Mouse (Mus musculus) MEL (cell line): Measurements from ENCODE around the gene Kctd5. TPM values are rescaled to one million over a fixed set of nuclear protein-coding genes. Genes with fewer than 3 reads are reported as not detected.

Experiments used
- DNase-seq: peaks from one replicate; pipeline ENCODE4 v3.0.0; 2011; ENCODE audit warnings: low read depth, low spot score
- H3K27ac ChIP-seq: 2 replicates; pipeline ENCODE4 v1.5.1; 2012; ENCODE audit warnings: low read depth, mild to moderate bottlenecking, control low read depth, low read length, moderate library complexity; ENCODE audit not compliant: control insufficient read depth
- H3K27me3 ChIP-seq, 2 experiments: fragments of 150-350 bp in 1 of 2; sonication (generic) in 1 of 2; 2 replicates each; pipeline ENCODE4 v1.6.1; 2012; ENCODE audit warnings: low read length in 2 of 2, mild to moderate bottlenecking in 2 of 2, improper control_type of control experiment in 1 of 2, moderate library complexity in 1 of 2; ENCODE audit not compliant: insufficient read depth in 2 of 2, control insufficient read depth in 1 of 2
- H3K36me3 ChIP-seq, 2 experiments: 2 replicates each; pipeline ENCODE4 v1.6.1; 2012 to 2014; ENCODE audit warnings: low read length in 2 of 2, improper control_type of control experiment in 1 of 2, inconsistent platforms in 1 of 2, mild to moderate bottlenecking in 1 of 2; ENCODE audit not compliant: insufficient read depth in 2 of 2, control insufficient read depth in 1 of 2
- H3K4me1 ChIP-seq, 2 experiments: fragments of 150-350 bp in 1 of 2; sonication (generic) in 1 of 2; 2 replicates each; pipeline ENCODE4 v1.6.1; 2012; ENCODE audit warnings: low read length in 2 of 2, improper control_type of control experiment in 1 of 2, mild to moderate bottlenecking in 1 of 2; ENCODE audit not compliant: insufficient read depth in 2 of 2, control insufficient read depth in 1 of 2
- H3K4me3 ChIP-seq, 2 experiments: fragments of 150-350 bp in 1 of 2; sonication (generic) in 1 of 2; 2 replicates each; pipeline ENCODE4 v1.5.1; 2012; ENCODE audit warnings: low read depth in 2 of 2, low read length in 2 of 2, mild to moderate bottlenecking in 2 of 2, moderate library complexity in 2 of 2, control low read depth in 1 of 2, improper control_type of control experiment in 1 of 2; ENCODE audit not compliant: control insufficient read depth in 1 of 2, insufficient read depth in 1 of 2
- H3K79me2 ChIP-seq: 2 replicates; pipeline ENCODE4 v1.6.1; 2012; ENCODE audit warnings: mild to moderate bottlenecking, low read length, moderate library complexity; ENCODE audit not compliant: control insufficient read depth, poor library complexity, insufficient read depth
- H3K9ac ChIP-seq: 2 replicates; pipeline ENCODE4 v1.6.1; 2012; ENCODE audit warnings: low read depth, mild to moderate bottlenecking, control low read depth, low read length, moderate library complexity; ENCODE audit not compliant: control insufficient read depth, poor library complexity, severe bottlenecking
- H3K9me3 ChIP-seq: fragments of 150-350 bp; sonication (generic); replicated peaks from 2 replicates; pipeline ENCODE4 v1.6.1; 2012; ENCODE audit warnings: mild to moderate bottlenecking, low read length, improper control_type of control experiment, moderate library complexity; ENCODE audit not compliant: insufficient read depth
- E2F4 ChIP-seq: IDR thresholded peaks from 2 replicates; pipeline ENCODE4 v1.6.1; 2011; ENCODE audit warnings: low read depth, low read length, improper control_type of control experiment, borderline replicate concordance
- EP300 ChIP-seq, 2 experiments: IDR thresholded peaks; 2 replicates each; pipeline ENCODE4 v1.6.1; 2011; ENCODE audit warnings: improper control_type of control experiment in 2 of 2, low read length in 2 of 2, low read depth in 1 of 2, mild to moderate bottlenecking in 1 of 2
- ETS1 ChIP-seq: IDR thresholded peaks from 2 replicates; pipeline ENCODE4 v1.6.1; 2012; ENCODE audit warnings: low read depth, mild to moderate bottlenecking, inconsistent platforms, low read length, improper control_type of control experiment, moderate library complexity
- GABPA ChIP-seq: IDR thresholded peaks from 2 replicates; pipeline ENCODE4 v1.6.1; 2012; ENCODE audit warnings: low read depth, mild to moderate bottlenecking, inconsistent platforms, low read length, improper control_type of control experiment, moderate library complexity
- GATA1 ChIP-seq: IDR thresholded peaks from 2 replicates; pipeline ENCODE4 v1.6.1; 2011; ENCODE audit warnings: low read depth, low read length, improper control_type of control experiment
- HCFC1 ChIP-seq: IDR thresholded peaks from 2 replicates; pipeline ENCODE4 v1.6.1; 2012; ENCODE audit warnings: low read depth, mild to moderate bottlenecking, inconsistent platforms, low read length, improper control_type of control experiment, moderate library complexity
- KAT2A ChIP-seq: conservative IDR thresholded peaks from 2 replicates; pipeline ENCODE4 v1.6.1; 2012; ENCODE audit warnings: low read depth, low read length, improper control_type of control experiment, inconsistent platforms
- MAX ChIP-seq: IDR thresholded peaks from 2 replicates; pipeline ENCODE4 v1.6.1; 2011; ENCODE audit warnings: low read length, improper control_type of control experiment
- MXI1 ChIP-seq: IDR thresholded peaks from 2 replicates; pipeline ENCODE4 v1.6.1; 2011; ENCODE audit warnings: mild to moderate bottlenecking, low read depth, low read length, improper control_type of control experiment
- MYC ChIP-seq: IDR thresholded peaks from 2 replicates; pipeline ENCODE4 v1.6.1; 2011; ENCODE audit warnings: low read depth, mild to moderate bottlenecking, low read length, improper control_type of control experiment, moderate library complexity
- POLR2A ChIP-seq, 2 experiments: IDR thresholded peaks; 2 replicates each; pipeline ENCODE4 v1.6.1; 2011 to 2012; ENCODE audit warnings: low read length in 2 of 2, mild to moderate bottlenecking in 2 of 2, control low read depth in 1 of 2, improper control_type of control experiment in 1 of 2, low read depth in 1 of 2, moderate library complexity in 1 of 2; ENCODE audit not compliant: control insufficient read depth in 1 of 2, insufficient read depth in 1 of 2, poor library complexity in 1 of 2
- RCOR1 ChIP-seq: IDR thresholded peaks from 2 replicates; pipeline ENCODE4 v1.6.1; 2012; ENCODE audit warnings: low read depth, mild to moderate bottlenecking, inconsistent platforms, low read length, improper control_type of control experiment
- SIN3A ChIP-seq: IDR thresholded peaks from 2 replicates; pipeline ENCODE4 v1.6.1; 2012; ENCODE audit warnings: low read length, improper control_type of control experiment, inconsistent platforms
- TAL1 ChIP-seq: IDR thresholded peaks from 2 replicates; pipeline ENCODE4 v1.6.1; 2012; ENCODE audit warnings: mild to moderate bottlenecking, inconsistent platforms, low read length, moderate library complexity, mixed read lengths
- TBP ChIP-seq: IDR thresholded peaks from 2 replicates; pipeline ENCODE4 v1.8.0; 2011; ENCODE audit warnings: low read depth, low read length, improper control_type of control experiment
- TCF12 ChIP-seq: IDR thresholded peaks from 2 replicates; pipeline ENCODE4 v1.6.1; 2014; ENCODE audit warnings: low read depth, mild to moderate bottlenecking, inconsistent platforms, low read length, improper control_type of control experiment, moderate library complexity
- USF1 ChIP-seq: IDR thresholded peaks from 2 replicates; pipeline ENCODE4 v1.6.1; 2014; ENCODE audit warnings: low read depth, mild to moderate bottlenecking, inconsistent platforms, low read length, improper control_type of control experiment, moderate library complexity
- USF2 ChIP-seq, 2 experiments: IDR thresholded peaks; 2 replicates each; pipeline ENCODE4 v1.6.1; 2011 to 2012; ENCODE audit warnings: improper control_type of control experiment in 2 of 2, low read length in 2 of 2, borderline replicate concordance in 1 of 2, inconsistent platforms in 1 of 2, low read depth in 1 of 2, mild to moderate bottlenecking in 1 of 2; ENCODE audit not compliant: insufficient read depth in 1 of 2
- ZC3H11A ChIP-seq: IDR thresholded peaks from 2 replicates; pipeline ENCODE4 v1.6.1; 2012; ENCODE audit warnings: low read depth, mild to moderate bottlenecking, inconsistent platforms, low read length, improper control_type of control experiment
- ZKSCAN1 ChIP-seq: IDR thresholded peaks from 2 replicates; pipeline ENCODE4 v1.6.1; 2012; ENCODE audit warnings: low read depth, mild to moderate bottlenecking, inconsistent platforms, low read length, improper control_type of control experiment, moderate library complexity
- polyA plus RNA-seq, 2 experiments: library from polyadenylated mRNA; stranded (reverse) in 1 of 2; unstranded in 1 of 2; fragments of >175 nt in 1 of 2; fragments of >200 nt in 1 of 2; gene quantifications; 2 replicates each; pipeline versions ENCODE4 v1.2.1 to v1.2.4; 2012; ENCODE audit warnings: low replicate concordance in 2 of 2, low read depth in 1 of 2; ENCODE audit not compliant: insufficient read length in 2 of 2, insufficient read depth in 1 of 2, missing spikeins in 1 of 2
- total RNA-seq: library from RNA; depleted of rRNA; stranded (reverse); fragments of 300-350 nt; gene quantifications from 2 replicates; pipeline ENCODE4 v1.2.3, GENCODE M21; 2012

The Kctd5 gene
- total and polyA plus RNA-seq, 3 experiments: 20.2 to 33.2 TPM; not detected in 1

- TF ChIP-seq USF1 (no peak), KAT2A (no peak), SIN3A (no peak), MYC (no peak), MAX (no peak), USF2 (IDR thresholded peaks at IDR 0.05; ENCODE audit: borderline replicate concordance in 1 of 2, insufficient read depth in 1 of 2, low read depth in 1 of 2, low read length in 2 of 2) (no peak), TBP (no peak), ZKSCAN1 (no peak), GATA1 (no peak), E2F4 (no peak), RCOR1 (no peak), MXI1 (no peak), ETS1 (no peak), HCFC1 (no peak), POLR2A (IDR thresholded peaks at IDR 0.05; ENCODE audit: control insufficient read depth in 1 of 2, insufficient read depth in 1 of 2, low read depth in 1 of 2, low read length in 2 of 2, poor library complexity in 1 of 2) (no peak)
- Histone ChIP-seq H3K9ac (no peak overlapping the region), H3K79me2 (no peaks in the 10 kb centered on the region), H3K9me3 (no peaks in the 10 kb centered on the region), H3K27me3 (no peaks in the 10 kb centered on the region; a peak in 1 of 4 replicates), H3K4me3 (no peak overlapping the region), H3K4me1 (no peaks in the 10 kb centered on the region), H3K36me3 (no peaks in the 10 kb centered on the region), H3K27ac (no peak overlapping the region)
- DNase-seq: no peak
Measured at GRCm38 (mm10) chr17:24014433-24014965, 58.8 kb downstream of the Kctd5 start.

- H3K27me3 ChIP-seq: peaks cover 2% of the 10 kb centered on the region in 2 experiments; a peak in 3 of 4 replicates
- no peaks in the 10 kb centered on the region for H3K9me3 ChIP-seq
- no peaks in the 10 kb centered on the region for H3K4me1 ChIP-seq
- H3K27ac ChIP-seq: no peak overlapping the region
- H3K9ac ChIP-seq: no peak overlapping the region
- H3K4me3 ChIP-seq: no peak overlapping the region
- no peaks in the 10 kb centered on the region for H3K79me2 ChIP-seq
- peak; percentile 43 for DNase-seq
- no peaks in the 10 kb centered on the region for H3K36me3 ChIP-seq
- TF ChIP-seq TCF12 (no peak), ETS1 (no peak), ZC3H11A (no peak), GABPA (no peak), TAL1 (no peak), EP300 (IDR thresholded peaks at IDR 0.05; ENCODE audit: low read depth in 1 of 2, low read length in 2 of 2) (no peak)
Measured at GRCm38 (mm10) chr17:24012921-24013320, 60.4 kb downstream of the Kctd5 start.
